Mouse (Mus musculus) heart, adult 9 months (tissue): Measurements from ENCODE around the gene Dmp1.

Experiments used
- DNase-seq, 2 experiments: peaks; one replicate each; pipeline ENCODE4 v3.0.0; 2022; ENCODE audit warnings: low spot score in 2 of 2

The Dmp1 gene

GRCm38 (mm10) chr5:104261908-104262461, 59.6 kb downstream of the Dmp1 start:
- DNase-seq, result no peak

DNA sequence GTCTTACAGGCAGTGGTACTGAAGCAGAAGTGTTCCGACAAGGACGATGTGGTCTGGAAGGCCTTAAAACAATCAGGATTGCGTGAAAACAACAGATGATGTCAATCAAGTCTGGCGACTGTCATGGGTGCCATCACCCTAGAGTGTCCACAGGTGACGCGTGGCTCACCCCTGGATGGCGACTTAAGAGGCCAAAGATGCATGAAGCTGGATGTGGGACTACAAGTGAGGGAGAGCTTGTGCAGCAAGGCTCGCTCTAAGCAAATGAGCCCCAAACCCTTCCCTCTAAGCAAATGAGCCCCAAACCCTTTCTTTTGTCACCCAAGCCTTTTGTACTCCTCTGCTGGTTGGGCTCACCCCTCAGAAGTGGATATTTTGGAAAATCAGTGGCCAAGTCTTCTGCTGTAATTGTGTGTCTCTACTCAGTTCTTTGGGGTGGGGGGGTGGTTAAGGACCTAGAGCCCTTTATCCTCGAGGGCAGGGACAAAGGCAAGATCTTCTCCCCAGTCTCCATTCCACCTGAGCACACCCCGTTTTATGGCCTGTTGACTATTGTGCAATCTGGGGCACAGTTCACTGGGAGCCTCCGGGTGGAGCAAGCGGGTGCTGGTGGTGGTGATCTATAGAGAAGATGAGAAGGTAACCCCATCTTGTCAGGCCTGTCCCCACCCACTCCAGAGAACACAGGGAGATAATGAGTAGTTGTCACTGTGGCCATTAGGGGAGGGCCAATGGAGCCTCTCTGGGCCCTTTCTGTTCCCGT, 60.8 kb downstream of the Dmp1 start:
- DNase-seq, result no peak
